Mouse (Mus musculus): Measurements from ENCODE around the gene Exoc7. TPM values are rescaled to one million over a fixed set of nuclear protein-coding genes. Genes with fewer than 3 reads are reported as not detected.

Exoc7 gene
- total RNA-seq (2022): 10 to 100 TPM; 49.0 to 65.8 (median 54.2) TPM

DNA sequence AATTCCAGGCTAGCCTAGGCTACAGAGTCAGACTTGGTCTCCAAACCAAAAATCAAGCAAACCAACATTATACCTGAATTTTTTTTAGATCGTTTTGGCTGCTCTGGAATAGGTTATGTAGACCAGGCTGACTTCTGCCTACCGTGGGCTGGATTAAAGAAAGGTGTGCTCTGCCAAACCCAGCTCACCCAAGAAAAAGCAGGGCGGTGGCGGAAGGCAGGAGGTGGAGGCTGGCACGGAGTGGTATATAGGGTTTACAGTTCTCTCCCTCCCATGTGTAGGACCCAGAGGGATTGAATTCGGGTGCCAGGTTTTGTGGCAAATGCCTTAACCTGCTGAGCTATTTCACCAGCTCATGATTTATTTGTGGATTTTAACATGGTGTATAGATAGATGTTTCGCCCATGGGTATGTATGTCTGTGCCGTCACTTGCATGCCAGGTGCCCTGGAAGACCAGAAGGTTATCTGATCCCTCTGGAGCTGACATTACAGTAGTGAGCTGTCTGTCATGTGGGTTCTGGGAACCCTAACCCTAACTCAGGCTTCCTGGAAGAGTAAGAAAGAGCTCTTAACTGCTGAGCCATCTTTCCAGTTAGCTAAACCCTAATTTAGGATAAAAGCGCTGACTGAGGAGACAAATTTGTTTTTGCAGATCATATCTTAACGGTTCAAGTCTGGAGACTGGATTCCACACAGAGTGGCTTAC lies at the start of gene Exoc7:
Gene Exoc7, minus strand, starts transcription at position 215 of the 707 bp plus-strand sequence.
- no peak for DNase-seq (ENCODE audit: low spot score)

DNA sequence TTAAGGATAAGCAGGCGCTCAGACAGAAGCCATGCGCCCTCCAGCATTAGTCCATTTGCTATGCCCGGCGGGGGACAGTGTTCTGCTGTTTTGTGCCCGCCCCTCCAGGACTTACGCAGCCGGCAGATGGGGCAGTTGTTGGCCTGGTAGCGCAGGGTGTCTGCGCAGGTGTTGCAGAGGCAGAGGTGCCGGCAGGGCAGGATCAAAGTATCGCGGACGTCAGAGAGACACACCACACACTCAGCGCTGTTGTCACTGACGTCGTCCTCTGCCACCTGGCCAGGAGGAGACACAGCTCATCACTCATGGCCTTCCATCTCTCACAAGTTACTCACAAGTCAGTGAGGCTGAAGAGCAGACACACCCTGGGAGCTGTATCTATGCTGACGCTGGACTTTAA lies 47.5 kb upstream of the Exoc7 start:
- DNase-seq (ENCODE audit: low spot score): no peak

DNA sequence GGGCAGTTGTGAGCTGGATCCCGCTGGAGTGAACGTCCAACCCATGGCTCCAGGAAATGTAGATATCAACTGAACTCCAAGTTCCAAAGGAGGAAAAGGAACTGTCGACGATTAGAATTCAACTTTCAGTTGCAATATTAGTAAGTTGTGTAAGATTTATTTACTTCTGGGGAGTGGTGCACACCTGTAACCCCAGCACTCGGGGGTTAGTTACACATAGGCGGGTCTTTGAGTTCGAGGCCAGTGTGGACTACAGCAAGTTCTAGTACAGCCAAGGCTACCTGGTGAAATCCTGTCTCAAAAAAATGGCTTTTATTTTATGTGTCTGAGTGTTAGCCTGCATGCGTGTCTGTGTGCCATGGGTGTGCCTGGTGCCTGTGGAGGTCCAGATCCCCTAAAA lies 46.5 kb upstream of the Exoc7 start:
- no peak for DNase-seq (ENCODE audit: low spot score)

DNA sequence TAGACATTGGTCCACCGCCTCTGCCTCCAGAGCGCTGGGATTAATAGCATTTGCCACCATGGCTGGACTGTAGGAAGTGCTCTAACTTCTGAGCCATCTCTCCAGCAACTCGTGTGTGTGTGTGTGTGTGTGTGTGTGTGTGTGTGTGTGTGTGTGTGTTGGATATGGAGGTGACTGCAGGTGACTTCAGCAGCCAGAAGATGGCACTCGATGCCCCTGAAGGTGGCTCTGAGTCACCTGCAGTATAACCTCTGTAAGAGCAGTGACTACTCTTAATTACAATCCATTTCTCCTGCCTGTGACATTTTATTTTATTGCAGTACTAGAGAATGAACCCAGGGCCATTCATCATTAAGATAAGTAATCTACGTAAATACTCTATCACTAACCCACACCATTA lies 44.3 kb upstream of the Exoc7 start:
- DNase-seq (ENCODE audit: low spot score): no peak

DNA sequence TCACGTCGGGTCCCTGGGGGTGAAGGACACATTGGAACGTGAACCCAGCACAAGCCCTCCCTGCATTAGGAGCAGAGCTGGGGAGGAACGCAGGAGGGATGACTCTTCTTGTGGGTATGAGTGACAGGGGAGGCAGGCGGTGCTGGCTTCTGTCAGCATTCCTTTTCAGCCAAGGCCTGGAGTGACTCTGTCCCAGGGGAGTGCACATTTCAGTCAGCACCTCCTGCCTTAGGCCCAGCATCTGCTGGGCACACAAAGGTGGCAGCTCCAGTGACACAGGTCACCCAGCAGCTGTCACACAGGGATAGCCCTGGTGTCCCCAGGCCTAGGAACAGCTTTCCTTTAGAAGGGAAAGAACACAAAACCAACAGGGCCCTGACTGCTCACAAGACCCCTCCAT lies 40.9 kb upstream of the Exoc7 start:
- no peak for DNase-seq (ENCODE audit: low spot score)

DNA sequence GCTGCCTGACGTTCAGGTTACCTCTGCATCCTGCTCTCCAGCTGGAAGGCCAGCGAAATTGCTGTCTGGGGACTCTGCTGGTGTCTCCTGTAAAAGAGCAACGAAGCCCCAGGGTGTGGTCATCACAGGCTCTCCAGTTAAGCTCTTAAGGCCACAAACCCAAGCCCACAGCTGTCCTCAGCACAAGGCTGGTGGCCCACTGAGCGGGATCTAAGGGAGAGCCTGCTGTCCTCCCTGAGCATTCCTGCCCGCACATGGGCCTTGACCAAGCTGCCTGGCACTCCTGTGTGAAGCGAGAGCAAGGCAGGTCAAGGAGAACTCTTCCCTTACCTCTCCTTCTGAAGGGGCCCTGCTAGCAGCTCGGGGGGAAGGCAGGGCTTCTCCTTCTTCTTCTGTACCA lies 40.0 kb upstream of the Exoc7 start:
- DNase-seq (ENCODE audit: low spot score): no peak

DNA sequence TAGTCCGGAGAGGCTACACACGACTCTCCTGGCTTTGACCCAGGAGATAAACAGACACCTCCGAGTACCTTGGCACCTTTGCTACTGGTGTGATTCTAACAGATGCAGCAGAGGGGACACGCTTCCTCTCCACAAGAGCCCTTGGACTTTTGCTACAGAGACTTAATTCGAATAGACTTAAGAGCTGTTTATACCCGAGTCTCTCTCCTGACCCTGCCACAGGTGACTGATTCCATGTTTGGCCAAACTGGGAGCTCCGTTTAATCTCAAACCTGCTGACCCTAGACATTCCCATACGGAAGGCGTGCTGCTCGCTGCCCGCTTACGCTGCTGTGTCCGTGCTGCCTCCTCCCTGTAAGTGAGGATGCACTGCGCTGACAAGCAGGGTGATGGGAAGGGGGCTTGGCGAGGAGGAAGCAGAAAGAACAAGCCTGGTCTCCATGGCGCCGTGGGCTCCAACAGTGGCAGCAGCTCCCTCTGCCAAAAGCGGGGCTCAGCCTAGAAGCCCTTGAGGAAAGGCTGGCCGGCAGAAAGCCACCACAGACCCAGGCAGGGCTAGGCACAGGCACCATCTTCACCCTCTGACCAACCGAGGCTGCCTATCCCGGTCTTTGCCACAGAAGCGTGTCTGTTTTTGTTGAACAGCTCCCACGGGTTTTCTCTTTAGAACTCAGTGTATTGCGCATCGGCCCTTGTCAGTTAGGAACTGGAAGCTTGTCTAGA lies 35.2 kb upstream of the Exoc7 start:
- DNase-seq (ENCODE audit: low spot score): no peak

DNA sequence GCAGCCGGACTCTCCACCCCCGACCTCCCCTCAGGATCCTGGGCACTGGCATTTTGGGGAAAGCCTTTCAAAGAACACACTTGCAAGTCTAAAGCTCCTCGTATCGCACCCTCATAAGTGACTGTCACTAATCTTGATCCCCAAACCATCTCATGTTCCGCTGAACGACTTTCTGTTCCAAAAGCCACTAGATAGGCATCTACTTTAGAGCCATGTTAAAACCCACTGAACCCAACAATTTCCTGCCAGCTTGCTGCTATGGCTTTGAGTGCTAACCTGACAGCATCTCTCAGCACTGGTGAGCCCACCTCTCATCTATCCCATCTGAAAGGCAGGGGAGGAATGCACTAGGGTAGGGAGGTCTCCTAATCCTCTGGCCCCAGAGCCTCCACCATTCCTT lies 30.5 kb upstream of the Exoc7 start:
- no peak for DNase-seq (ENCODE audit: low spot score)

DNA sequence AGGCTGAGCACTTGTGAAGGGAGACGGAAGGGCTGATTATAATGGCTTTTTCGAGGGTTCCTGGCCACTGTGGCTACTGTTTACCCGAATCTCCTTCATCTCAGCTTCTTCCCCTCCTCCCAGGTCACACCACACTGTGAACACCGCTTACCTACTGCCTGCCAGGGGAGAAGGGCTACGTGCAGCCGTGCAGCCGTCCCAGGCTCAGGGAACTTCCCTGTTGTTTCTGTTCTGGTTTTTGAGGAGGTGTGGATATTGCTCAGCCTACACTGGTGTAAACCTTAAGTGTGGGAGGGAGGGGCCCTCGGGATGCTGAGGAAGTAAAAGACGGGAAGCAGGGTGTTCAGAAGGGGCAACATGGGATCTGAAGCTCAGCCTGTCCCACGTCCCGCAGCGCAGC lies 30.0 kb upstream of the Exoc7 start:
- DNase-seq (ENCODE audit: low spot score): no peak

DNA sequence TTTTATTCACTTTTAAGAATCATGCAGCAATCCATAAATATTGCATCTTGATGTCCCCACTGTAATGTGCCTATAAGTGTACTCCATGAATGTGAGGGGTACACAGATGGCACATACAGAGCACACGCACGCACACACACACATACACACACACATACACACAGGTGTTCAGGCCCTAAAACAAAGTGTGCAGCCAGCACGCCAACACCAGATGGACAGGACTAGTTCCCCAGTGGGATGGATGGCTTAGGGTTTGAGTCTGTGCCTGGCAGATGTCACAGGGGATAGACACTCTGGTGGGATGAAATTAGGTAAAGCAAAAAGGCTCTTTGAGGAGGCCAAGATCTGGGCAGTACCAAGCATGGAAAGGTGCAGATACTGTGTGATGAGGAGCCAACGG lies 29.4 kb upstream of the Exoc7 start:
- no peak for DNase-seq (ENCODE audit: low spot score)

DNA sequence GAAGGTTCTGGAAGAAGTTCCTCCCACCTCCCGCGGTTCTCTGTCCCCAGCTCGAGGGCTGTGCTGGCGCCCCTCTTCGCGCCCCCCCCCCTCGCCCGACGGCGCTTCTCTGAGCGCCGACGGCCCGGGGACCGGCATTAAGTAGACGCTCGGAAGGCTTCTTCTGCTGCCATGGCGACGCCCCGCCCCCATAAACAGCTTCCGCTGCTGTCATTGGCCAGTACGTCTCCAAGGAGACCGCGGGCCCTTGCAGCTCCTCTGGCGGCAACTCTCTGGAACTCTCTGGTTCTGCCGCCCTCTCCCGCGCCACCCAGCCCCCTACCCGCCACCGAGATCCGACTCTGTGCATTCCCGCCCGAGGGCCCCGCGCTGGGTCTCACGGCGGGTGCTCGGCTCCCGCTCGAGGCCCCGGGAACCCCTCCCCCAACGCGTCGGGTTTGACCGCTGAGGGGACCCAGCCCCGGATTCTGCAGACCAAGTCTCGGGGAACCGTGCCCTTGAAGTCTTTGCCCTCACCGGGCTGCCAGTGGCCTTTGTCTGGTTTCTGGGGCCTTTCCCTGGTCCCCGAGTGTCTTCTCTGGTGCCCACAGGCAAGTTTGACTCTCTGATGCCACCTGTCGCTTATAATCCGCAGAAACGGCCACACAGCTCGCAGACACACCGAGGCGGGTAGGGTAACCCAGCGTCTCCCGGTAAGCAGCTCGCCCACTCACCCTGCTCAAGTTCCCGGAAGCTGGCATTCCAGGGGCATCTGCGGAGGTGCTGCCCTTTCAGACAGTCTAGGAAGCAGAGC lies 28.4 kb upstream of the Exoc7 start, which contains the start of gene Foxj1:
Gene Foxj1, minus strand, starts transcription at position 156 of the 793 bp plus-strand sequence.
- DNase-seq (ENCODE audit: low spot score): peak; percentile 96

DNA sequence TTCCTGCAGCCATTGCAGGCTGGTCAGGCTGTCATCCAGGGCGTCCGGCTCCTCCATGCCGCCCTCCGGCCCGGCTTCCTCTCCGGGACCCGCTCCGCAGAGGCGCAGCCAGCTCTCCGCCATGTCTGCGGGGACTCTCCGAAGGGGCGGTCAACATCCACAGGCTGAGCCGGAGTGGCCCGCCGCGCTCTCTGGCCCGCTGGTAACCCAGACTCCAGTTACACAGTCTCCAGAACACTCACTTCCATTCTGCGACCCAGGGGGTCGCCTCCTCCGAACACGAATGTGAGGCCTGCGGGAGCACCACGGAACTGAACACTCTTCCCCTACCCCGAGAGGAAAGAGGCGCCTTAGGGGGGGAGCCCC lies 27.4 kb upstream of the Exoc7 start:
- no peak for DNase-seq (ENCODE audit: low spot score)

DNA sequence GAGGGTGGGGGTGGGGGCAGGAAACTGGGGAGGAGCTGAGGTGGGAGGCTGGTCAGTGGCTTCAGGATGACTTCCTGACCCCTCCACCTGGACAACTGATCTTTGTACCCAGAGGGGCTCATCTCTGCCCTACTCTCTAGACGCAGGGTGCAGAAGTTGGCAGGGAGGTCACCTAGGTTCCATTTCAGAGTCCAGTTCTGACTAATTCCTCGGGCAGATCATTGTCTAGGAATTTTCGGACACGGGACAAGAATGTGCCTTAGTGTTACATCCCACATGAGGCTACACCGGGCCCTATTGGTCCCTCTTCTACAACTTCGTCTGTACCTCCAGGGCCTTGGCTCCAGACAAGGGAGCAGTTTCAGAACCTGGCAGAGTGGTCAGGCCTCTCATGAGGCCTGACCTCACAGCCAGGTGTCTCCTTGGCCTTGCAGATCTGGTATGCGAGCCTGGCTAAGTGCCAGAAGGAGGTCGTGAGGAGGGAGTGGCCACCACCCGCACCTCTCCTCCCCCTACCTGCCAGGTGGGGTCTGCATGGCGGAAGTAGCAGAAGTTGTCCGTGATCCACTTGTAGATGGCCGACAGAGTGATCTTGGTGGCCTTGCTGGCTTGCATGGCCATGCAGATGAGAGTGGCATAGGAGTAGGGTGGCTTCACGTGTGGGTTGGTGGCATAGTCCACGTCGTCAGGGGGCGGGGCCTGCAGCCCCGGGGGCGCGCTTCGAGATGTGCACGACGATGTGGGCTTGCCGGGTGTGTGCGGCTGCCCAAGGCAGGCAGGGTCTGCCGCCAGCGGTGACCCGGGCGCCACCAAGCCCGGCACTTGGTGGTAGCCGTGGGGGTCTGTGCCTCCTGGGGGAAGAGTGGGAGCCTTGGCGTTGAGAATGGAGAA lies 26.7 kb upstream of the Exoc7 start:
- no peak for DNase-seq (ENCODE audit: low spot score)

DNA sequence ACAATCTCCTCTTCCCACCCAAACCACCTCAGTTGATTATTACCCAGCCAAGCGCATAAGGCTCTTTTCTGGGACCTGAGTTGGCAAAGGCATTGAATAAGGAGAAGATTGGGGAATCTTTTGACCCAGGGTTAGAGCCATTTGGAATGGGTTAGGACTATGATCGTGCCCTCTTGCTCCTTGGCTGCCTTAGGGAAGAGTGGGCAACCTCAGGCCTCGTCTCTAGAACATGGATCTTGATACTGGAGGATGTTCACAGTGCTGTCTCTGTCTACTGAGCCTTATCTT lies 25.9 kb upstream of the Exoc7 start:
- DNase-seq (ENCODE audit: low spot score): no peak

DNA sequence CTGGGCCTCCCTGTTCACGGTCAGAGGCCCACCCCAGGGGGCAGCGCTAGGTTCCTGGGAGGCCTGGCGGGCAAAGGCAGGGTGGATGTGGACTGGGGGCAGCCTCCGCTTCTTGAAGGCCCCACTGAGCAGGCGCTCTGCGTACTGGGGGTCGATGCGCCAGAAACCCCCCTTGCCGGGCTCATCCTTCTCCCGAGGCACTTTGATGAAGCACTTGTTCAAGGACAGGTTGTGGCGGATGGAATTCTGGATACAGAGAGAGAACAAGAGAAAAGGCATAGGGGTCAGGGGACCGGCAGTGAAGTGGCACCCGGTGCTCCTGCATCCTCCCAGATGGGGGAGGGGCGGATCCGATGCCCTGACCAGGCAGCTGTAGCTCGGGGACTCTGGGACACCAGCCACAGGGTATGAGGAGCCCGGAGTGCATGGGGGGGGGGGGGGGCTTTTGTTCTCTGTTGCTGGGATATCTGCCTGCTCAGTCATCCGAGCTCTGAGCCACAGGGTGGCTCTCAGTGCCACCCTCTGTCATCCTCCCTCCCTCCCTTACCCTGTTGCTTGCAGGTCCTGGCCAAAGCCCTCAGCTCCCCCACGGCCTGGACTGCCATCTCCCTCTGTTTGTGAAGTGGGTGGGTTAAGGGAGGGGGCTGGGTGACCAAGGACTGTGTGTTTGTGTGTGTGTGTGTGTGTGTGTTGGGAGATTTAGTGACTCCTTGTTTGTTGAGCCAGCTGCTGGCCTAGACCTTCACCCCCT lies 25.4 kb upstream of the Exoc7 start:
- DNase-seq (ENCODE audit: low spot score): no peak

DNA sequence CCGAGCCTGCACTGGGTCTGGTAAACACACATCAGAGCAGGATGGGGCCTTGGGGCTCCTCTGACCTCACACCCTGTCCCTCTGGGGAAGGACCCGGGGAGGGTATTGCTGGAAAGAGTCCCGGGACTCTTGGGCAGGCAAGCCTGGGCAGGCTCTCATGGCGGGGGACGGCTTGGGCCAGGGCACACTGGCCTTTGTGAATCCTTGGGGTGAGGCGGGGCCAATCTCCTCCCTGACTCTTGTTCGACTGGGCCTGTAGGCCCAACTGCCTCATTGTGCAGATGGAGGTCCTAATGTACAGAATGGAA lies 23.1 kb upstream of the Exoc7 start:
- no peak for DNase-seq (ENCODE audit: low spot score)

DNA sequence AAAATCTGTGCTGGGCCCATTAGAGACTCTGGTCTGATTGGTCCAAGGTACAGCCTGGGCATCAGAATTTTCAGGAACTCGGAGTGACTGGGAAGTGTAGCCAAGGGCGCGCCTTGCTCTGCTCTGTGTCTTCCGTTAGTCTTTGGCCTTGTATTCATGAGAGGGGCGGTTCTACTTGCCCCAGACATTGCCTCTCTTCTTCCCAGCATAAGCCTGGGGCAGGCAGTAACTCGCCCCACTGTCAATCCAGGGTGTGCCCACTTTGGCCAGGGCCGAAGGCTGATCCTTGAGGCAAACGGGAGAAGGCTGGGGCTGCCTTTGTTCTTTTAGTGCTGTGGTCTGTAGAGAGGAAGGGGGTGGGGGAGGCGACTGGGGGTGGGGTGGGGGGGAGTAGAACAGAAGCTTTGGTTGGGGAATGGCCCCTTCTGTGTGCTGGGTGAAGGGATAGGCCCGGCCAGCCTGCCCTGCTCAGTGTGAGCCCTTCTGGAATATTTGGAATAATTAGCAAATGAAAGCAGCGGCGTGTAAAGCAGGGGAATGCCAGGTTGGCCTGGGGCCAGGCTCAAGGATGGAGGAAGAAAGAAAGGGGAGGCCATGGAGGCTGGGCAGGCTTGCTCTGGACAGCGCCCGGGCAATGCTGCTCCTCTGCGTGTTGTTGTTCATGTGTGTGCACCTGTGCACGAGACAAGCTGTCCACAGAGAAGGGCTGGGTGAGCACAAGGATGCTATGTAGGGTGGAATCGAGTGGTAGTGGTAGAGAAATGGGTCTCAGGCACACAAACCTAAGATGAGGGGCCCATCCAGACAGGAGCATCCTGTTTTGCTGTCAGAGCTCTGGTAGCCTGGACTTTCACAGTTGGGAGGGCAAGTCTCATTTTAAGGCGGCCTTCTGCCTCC lies 22.5 kb upstream of the Exoc7 start:
- DNase-seq (ENCODE audit: low spot score): no peak

DNA sequence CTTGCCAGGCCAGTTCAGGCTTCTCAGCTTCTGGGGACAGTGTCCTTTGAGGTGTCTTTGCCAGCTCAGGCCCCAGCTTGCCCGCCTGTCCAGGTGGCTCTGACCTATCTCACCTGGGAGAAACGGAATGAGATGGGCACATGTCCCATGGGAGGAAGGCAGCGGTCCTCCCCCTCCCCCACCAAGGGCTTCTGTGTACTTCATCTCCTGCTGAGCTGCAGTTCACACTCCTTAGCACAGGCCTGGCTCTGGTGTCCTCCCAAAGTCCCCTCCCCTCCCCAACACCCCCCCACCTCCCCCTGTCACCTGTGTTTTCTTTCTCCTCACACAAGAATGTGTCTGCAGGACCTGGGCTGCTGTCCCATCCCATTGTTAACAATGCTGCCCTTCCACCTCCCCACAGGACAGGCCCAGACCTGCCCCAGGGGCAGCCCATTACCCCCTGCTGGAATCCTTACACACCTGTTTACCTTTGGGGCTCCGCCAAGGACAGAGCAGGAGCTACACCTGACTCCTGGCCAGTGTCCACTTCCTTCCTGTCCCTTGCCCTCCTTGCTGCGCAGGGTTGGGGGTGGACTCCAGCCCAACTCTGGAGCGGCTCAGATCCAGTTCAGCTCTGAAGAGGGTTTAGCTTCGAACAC lies 20.1 kb upstream of the Exoc7 start:
- DNase-seq (ENCODE audit: low spot score): no peak

DNA sequence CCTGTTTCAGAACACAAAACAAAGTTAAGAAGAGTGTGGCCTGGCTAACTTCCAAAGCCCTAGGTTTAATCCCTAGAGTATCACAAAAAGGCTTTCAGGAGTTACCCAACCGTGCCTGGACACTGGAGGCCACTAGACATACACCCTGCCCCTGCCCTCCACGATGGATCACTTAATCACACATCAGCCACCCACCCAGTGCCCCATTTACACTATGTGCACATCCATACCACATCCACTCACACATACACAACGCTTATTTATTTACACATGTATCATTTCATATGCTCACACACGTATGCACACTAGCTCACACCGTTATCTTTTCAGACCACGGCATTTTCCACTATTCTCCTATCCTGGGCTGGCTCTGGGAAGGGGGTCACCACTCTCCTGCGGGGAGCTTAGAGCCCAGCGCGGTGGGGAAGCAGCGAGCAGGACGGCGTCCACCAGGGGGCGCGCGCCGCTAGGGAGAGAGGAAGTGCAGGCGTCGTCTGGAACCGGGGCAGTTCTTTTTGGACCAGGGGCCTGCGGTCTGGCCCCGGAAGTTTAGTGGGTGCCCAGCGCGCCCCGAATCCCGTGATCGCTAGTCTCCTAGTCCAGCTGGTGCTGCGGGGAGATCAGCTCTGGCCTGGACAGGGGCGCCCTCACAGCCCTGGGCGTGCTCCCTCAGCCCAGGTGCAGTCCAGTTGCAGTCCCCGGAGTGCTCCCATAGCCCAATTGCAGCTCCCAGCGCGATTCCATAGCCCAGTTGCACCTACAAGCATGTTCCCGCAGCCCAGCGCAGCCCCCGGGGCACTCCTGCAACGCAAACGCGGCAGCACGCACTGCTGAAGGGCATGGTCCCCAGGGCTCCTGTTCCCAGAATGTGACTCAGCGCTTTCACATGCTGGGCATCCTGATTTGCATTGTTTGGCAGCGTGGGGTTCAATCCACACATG lies 12.0 kb upstream of the Exoc7 start:
- peak; percentile 76 for DNase-seq (ENCODE audit: low spot score)
